Mouse (Mus musculus): ENCODE results near the gene Mob3c. TPM values are rescaled to one million over a fixed set of nuclear protein-coding genes. Genes with fewer than 3 reads are reported as not detected.

Mob3c gene
- polyA plus RNA-seq (2017; shearing (Covaris generic)): 10 to 100 TPM; 13.5 to 15.8 TPM

DNA sequence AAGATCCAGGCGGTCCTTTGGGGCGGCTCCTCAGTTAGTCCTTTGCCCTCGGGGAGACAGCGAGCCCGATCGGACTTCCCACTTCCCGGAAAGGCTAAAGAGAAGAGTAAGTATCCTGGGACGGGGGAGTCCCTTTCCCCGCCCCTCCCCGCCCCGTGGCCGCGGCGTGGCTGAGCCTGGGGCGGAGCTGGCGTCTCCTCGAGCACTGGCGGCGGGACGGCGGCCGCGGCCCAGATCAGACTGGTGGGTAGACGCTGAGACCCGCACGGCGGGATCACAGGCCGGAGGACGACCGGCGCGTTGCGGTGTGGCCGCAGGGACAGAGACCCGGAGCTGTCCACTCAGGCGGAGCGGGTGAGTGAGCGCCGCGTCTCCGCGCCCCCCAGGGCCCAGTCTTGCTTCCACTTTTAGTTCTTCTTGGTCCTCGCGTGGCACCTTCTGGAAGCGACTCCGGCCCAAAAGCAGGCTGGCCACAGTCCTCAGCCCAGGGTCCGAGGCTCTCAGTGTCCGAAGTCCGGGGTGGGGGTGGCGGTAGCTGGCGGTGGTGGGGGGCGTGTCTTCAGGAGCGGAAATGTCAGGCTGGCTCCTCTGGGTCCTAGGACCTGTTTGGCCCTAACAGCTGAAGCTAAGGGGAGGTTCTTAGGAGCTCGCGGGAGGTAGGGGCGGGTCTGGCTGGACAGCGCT is at the start of gene Mob3c:
Mob3c (plus strand) TSS at position 205 of the 684 bp plus-strand sequence.
- peak; percentile 85 for ATAC-seq

DNA sequence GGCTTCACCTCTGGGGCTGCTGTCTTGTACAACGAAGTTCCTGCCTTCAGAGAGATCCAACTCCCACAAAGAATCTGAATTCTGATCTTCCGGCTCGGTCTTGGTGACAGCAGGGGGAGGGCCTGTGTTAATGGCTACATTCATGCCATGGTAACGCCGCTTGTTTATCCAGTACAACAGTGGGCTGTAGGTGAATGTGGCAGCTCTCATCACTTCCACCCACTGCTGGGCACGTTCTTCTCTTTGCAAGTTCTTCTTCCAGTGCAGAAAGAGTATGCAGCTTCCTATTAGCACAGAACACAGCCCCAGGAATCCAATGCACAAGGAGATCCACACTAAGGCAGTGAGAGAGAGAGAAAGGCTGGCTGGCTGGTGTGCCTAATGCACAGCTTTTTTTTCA is 47.6 kb upstream of the Mob3c start:
- no peak for ATAC-seq

- no peak for ATAC-seq
These were observed 47.0 kb upstream of the Mob3c start, which contains the start of gene Tex38 for GRCm38 (mm10) chr4:115780918-115781317. Gene Tex38, minus strand, starts transcription at chr4:115781018.

DNA sequence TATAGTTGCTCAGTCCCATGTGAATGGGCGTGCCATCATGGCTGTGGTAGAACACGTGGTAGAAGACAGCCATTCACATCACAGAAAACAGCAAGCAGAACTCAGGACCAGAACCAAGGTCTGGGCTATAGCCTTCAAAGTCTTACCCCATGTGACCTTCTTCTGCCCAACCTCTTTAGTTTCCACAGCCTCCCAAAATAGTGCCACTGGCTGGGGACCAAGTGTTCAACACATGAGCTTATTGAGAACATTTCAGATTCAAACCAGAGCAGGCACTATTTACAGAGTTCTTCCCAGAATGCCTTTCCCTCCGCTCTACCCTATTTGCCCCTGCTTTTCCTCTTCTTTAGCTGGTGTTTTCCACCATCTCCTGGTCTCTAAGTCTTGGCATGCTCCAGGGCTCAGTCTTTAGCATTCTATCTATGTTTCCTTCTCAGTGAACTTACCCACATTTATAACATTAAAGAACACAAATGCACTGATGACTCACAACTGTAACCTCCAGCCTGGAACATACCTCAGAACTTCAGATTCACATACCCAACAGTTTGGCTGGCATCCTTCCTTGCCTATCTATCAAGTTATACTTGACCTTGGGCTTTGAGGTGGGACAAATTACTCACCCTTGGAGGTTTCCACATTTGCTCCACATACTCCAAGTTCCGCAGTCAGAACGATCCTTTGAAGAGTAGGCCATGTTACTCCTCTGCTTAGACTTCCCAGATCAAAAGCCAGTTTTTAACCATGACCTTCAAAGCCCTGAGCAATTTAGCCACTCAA is 45.7 kb upstream of the Mob3c start:
- ATAC-seq: no peak

GRCm38 (mm10) chr4:115784769-115785510 is 43.0 kb upstream of the Mob3c start, which contains the start of gene Atpaf1:
Gene Atpaf1, plus strand, starts transcription at chr4:115784812.
- ATAC-seq: peak; percentile 81

DNA sequence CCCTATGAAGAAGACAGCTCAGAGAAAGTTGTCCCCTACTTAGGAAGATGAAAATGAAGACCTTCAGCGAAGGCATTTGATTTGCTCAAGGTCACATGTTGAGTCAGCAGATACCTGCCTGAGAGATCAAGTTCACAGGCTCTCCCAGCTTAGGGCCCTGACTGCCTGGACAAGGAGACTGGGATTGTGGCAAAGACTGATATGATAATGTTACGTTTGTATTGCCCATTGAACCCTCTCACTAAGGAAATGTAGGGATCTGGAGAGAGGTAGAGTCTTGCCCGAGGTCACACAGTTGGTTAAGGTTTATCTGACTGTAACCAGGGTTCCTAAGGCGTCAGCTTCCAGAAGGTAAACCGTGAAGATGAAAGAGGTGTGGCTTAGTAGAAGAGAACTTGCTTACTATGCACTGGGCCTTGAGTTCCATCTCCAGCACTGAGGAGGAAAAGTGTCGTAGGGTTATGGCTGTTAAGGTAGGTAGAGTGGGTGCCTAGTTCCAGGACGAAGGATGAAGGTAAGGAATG is 42.3 kb upstream of the Mob3c start:
- ATAC-seq: no peak

DNA sequence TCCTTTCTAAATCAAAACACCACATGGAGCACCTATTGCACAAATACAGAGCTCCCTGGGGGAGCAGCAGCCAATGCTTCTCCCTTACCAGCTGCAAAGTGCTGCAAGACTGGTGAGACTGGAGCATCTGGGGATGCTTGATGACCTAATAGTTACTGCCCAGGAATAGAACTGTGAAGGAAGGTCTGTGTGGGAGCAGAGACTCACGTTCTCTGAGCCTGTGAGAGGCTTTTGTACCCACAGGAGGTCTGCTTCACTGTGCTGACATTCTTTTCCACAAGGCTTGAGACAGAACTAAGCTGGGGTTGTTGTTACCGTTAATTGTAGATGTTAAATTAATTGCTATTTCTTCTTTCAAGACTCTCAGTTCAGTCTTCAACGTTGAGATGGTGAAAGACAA is 37.0 kb upstream of the Mob3c start:
- ATAC-seq: no peak

DNA sequence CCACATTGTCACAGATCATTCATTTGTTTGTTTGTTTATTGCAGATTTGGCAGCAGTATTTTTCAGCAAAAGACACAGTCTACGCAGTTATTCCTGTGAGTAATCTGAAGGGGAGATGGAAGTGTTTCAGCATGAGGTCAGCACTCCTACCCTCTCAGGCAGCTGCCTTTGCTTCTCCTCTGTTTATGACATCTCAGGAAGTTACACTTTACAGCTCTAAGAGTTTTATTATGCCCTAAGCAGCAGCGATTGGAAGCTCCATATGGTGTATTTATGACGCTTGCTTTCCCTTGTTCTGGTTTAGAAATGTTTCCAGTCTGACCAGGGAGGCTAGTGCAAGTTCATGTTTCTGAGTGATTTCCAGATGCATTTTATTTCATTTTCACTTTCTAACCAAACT is 32.5 kb upstream of the Mob3c start:
- ATAC-seq: no peak

GRCm38 (mm10) chr4:115799981-115800380 is 27.9 kb upstream of the Mob3c start:
- ATAC-seq: no peak

- no peak for ATAC-seq
These were observed 15.6 kb upstream of the Mob3c start for GRCm38 (mm10) chr4:115812326-115812725.

GRCm38 (mm10) chr4:115815606-115816005 is 12.3 kb upstream of the Mob3c start:
- no peak for ATAC-seq

- ATAC-seq: no peak
These were observed 7.7 kb upstream of the Mob3c start for GRCm38 (mm10) chr4:115820199-115820598.

GRCm38 (mm10) chr4:115820944-115821343 is 6.9 kb upstream of the Mob3c start:
- no peak for ATAC-seq

DNA sequence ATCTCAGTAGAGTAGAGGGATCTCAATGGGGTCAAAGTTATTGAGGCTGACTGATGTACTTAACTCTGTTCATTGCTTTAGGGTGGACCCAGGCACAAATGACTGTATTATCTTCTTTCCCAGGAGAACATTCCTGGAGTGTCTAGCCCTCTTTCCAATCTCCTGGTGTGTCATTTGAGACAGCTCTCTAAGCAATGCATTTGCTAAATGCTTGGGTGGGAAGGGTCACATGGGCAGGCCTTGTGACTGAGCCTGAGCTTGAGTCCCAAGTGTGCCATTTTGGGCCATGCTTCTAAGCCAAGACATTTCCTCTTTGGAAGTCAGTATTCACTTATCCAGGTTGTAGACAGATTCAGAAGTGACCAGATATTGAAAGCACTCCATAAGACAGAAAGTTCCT is 6.5 kb upstream of the Mob3c start:
- ATAC-seq: no peak

GRCm38 (mm10) chr4:115821928-115822327 is 6.0 kb upstream of the Mob3c start:
- no peak for ATAC-seq

DNA sequence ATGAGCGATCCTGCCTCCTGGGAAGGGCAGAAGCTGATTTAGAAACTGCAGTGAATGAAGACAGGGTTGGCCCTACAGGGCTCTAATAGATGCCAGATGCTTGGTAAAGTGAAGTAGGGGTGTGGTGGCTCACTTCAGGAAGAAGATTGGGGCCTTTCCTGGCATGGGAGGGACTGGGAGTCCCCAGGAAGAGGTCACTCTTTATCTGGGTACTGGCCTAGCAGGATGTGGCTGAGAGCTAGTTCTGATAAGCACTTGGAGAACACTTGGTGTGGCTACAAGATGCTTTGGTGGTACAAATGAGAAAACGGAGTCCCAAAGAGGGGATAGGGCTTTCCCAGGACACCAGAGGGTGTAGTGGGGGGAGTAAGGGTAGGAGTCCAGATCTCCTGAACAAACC is 3.7 kb upstream of the Mob3c start:
- no peak for ATAC-seq

GRCm38 (mm10) chr4:115825271-115825670 is 2.6 kb upstream of the Mob3c start:
- no peak for ATAC-seq

GRCm38 (mm10) chr4:115827066-115827465 is 826 bp upstream of the Mob3c start:
- no peak for ATAC-seq

- ATAC-seq: peak; percentile 50
These were observed 381 bp upstream of the Mob3c start for GRCm38 (mm10) chr4:115827535-115827887.

GRCm38 (mm10) chr4:115828572-115828902 is 645 bp downstream of the Mob3c start:
- ATAC-seq: no peak

GRCm38 (mm10) chr4:115830491-115830890 is 2.6 kb downstream of the Mob3c start:
- no peak for ATAC-seq

DNA sequence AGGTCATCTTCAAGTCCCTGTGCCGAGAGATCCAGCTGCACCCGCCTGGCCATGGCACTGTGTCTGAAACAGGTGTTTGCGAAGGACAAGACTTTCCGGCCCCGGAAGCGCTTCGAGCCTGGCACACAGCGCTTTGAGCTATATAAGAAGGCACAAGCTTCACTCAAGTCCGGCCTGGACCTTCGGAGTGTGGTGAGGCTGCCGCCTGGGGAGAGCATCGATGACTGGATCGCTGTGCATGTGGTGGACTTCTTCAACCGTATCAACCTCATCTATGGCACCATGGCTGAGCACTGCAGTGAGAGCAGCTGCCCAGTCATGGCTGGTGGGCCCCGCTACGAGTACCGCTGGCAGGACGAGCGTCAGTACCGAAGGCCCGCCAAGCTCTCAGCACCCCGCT is 3.3 kb downstream of the Mob3c start:
- no peak for ATAC-seq

- ATAC-seq: no peak
These were observed 4.1 kb downstream of the Mob3c start for GRCm38 (mm10) chr4:115832040-115832439.

All from CD4-positive, CD25-positive, alpha-beta regulatory T cell, adult 4 months (primary cell).